Mouse (Mus musculus) CH12.LX (cell line): ENCODE measurements around the gene Hgd.

Experiments
- CTCF ChIP-seq, 2 experiments: IDR thresholded peaks in 1 of 2; conservative IDR thresholded peaks in 1 of 2; 2 replicates each; pipeline ENCODE4 v1.5.1; 2011 to 2012; ENCODE audit warnings: low read depth in 2 of 2, low read length in 2 of 2, improper control_type of control experiment in 1 of 2, inconsistent platforms in 1 of 2, mild to moderate bottlenecking in 1 of 2, moderate library complexity in 1 of 2
- E2F4 ChIP-seq: IDR thresholded peaks from 2 replicates; pipeline ENCODE4 v1.6.1; 2011; ENCODE audit warnings: low read depth, low read length, improper control_type of control experiment; ENCODE audit not compliant: insufficient replicate concordance
- MAX ChIP-seq: IDR thresholded peaks from 2 replicates; pipeline ENCODE4 v1.6.1; 2011; ENCODE audit warnings: low read length, improper control_type of control experiment
- MXI1 ChIP-seq: IDR thresholded peaks from 2 replicates; pipeline ENCODE4 v1.6.1; 2011; ENCODE audit warnings: mild to moderate bottlenecking, low read depth, low read length, improper control_type of control experiment
- POLR2A ChIP-seq: IDR thresholded peaks from 2 replicates; pipeline ENCODE4 v1.6.1; 2011; ENCODE audit warnings: low read depth, mild to moderate bottlenecking, improper control_type of control experiment, low read length
- POLR2AphosphoS2 ChIP-seq: IDR thresholded peaks from 2 replicates; pipeline ENCODE4 v1.6.1; 2011; ENCODE audit warnings: low read depth, low read length, improper control_type of control experiment
- RCOR1 ChIP-seq: conservative IDR thresholded peaks from 2 replicates; pipeline ENCODE4 v1.6.1; 2012; ENCODE audit warnings: low read depth, mild to moderate bottlenecking, inconsistent platforms, low read length, improper control_type of control experiment

DNA sequence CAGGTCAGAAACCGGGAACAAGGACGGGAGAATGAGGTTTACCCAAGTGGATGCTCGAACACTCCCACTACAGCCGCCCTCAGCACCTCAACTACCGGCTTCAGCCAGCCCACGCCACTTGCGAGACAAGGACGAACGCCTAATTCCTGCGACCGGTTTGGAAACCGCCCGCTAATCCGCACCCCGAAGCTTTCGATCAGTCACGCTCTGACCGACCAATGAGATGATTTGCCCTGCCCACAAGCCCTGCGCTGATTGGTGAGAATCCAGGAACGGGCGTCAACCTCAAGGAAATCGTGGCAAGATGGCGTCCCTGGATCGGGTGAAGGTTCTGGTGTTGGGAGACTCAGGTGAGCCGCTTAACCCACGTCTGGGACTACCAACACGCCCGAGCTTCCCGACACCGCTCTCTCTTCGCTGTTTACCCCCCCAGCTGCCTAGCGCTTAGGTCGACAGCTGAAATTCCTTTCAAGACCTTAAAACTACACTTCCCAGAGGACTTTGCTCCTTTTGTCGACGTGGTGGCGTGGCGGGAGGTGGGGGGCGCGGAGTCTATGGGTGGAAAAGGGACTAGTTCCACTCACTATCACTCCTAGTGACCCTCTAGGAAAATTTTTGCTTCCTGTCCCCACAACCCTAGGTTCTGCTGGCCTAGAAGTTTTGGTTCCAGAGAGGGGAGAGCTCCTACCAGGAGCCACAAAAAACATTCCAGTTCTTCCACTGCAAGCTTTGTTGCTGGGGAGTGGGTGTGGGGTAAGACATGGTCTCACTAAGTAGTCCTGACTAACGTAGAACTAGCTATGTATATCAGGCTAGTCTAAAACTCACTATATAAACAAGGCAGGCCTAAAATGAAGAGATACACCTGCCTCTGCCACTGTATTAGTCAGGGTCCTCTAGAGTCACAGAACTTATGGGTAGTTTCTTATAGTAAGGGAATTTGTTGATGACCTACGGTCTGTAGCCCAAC, 40.1 kb upstream of the Hgd start, which contains the start of the genes Gtf2e1 and Rabl3:
- 0 out of 4 replicates have a peak, but pooled peaks of 1 of the 2 experiments have one; percentile 2 for TF ChIP-seq CTCF (conservative IDR thresholded peaks at IDR 0.05 in 1 of 2, IDR thresholded peaks at IDR 0.05 in 1 of 2; ENCODE audit: low read depth in 2 of 2, low read length in 2 of 2)
- peak; percentile 38; the same call in 1 of the 2 replicates for TF ChIP-seq RCOR1
- peak; percentile 96 for TF ChIP-seq POLR2A
- TF ChIP-seq MXI1, result peak; percentile 97
- TF ChIP-seq MAX, result peak; percentile 82
- TF ChIP-seq POLR2AphosphoS2, result peak; percentile 93
- TF ChIP-seq E2F4, result peak; percentile 18; the same call in 1 of the 2 replicates
